Mouse (Mus musculus) erythroid progenitor cell, adult 5-6 weeks (primary cell): ENCODE measurements around the gene Zfp668. TPM values are rescaled to one million over a fixed set of nuclear protein-coding genes. Genes with fewer than 3 reads are reported as not detected.
"Not testable (repeated sequence)": the region's sequence is repeated elsewhere in the genome, so short reads cannot be mapped to it uniquely, and the experiment has no call there.

Source experiments
- ATAC-seq: replicated peaks from 2 replicates; pipeline ENCODE4 v1.8.0; 2016; ENCODE audit warnings: moderate number of reproducible peaks, mild to moderate bottlenecking, moderate TSS enrichment, inconsistent platforms; ENCODE audit not compliant: poor library complexity, low FRiP score, severe bottlenecking
- total RNA-seq, 2 experiments: library from RNA; stranded (forward) in 1 of 2; stranded (reverse) in 1 of 2; fragments of 150-400 nt in 1 of 2; fragments of 186-747, 209-891 nt in 1 of 2; gene quantifications; 2 replicates each; pipeline versions ENCODE4 v1.2.3 to v1.2.4; 2015 to 2017; ENCODE audit warnings: low replicate concordance in 2 of 2

Gene Zfp668
- total RNA-seq, 2 experiments from 2014 or later, result 1.7 to 16.5 TPM

DNA sequence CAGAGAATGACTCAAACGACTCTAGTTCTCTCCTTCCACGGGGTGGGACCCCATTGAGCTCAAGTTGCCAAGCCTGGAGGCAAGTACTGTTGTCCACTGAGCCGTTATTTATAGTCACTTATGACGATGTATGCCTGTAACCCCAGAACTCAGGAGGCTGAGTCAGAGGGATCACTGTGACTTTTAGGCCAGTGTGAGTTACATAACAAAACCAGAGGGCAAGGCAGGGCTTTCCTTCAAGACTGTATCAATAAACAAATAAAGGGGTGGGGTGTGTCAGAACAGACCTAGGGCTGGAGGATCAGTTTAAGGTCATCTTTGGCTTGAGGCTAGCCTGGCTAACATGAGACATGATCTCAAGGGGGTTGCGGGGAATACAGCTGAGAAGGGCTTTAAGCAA is 25.7 kb downstream of the Zfp668 start:
- ATAC-seq, result no peak

DNA sequence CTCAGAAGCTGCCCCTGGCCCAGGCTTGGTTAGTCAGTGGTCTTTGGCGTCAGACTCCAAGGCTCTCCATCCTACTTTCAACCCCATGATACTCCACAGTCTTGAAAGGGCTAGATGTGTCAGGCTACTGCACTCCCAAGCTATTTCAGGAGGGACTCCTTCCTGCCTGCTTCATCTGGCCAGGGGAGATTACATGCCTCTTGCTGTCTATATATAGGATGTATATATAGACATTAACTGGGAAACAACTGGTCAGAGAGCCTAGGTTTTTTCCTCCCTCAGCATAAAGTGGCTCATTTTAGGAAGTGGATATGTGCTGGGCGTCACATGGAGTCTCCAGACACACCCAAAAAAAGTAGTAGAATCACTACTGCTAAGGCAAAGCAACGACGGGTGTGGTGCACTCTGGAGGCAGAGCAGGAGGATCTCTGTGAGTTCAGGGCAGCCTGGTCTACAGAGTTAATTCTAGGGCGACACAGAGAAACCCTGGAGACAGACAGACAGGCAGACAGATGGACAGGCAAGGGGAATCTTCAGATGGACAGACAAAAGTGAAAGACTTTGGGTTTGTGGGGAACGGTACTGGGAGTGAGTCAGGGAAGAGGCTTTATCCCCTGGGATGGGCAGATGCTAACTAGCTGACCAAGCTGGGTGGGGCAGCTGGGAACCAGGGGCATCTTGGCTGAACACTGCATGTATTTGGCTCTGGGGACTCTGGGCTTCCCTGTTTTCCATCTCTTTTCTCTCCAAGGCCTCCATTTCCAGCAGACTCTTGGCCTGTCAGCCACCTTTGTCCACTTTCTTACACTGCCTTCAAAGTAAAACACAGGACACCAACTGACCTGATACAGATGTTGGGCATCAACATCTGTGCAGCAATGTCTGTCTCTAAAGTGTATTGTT is 26.4 kb downstream of the Zfp668 start:
- ATAC-seq, result no peak

DNA sequence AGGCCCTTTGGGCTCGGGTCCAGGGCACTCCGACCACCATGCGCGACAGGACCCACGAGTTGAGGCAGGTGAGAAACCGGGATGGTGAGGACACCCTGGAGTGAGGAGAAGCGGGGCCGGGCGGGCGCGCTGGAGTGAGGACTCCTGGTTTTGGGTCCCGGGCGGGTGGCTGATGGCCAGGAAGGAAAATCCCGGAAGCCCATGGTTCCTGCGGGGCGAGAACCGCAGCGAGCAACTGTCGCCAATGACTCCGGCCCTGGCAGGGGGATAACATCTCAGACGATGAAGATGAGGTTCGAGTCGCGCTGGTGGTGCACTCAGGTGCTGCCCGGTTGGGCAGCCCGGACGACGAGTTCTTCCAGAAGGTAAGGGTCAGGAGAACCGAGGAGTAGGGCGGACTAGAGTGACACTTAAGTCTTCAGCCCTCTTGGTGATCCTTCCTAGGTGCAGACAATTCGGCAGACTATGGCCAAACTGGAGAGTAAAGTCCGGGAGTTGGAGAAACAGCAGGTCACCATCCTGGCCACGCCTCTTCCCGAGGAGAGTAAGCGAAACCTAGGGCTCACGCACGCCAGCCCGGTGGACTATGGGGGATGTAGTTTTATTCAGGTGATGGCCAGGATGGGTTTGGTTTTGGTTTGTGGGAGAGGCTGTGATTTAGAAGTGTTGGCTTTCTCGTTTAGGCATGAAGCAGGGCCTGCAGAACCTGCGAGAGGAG is 34.5 kb downstream of the Zfp668 start:
- ATAC-seq, result peak; percentile 85

- peak; percentile 85 for ATAC-seq
Observed at GRCm38 (mm10) chr7:127841340-127842000, 35.2 kb downstream of the Zfp668 start.

DNA sequence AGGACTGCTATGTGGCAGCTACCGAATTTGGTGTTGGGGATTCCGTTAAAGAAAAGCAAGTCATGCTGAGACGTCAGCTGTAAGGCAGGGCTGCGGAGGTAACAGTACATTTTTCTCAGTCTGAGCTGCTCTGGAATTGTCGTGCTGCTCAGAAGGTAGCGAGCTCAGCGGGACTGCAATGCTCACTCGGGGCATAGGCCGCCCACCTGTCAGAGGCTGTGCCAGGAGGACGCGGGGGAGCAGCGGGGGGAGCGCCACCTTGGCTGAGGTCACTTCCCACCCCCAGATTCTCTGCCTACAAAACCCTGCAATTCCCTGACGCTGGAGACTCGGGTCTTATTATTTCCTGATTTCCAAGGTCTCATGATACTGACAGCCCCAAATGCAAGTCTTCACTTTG is 35.7 kb downstream of the Zfp668 start:
- ATAC-seq, result peak; percentile 41

DNA sequence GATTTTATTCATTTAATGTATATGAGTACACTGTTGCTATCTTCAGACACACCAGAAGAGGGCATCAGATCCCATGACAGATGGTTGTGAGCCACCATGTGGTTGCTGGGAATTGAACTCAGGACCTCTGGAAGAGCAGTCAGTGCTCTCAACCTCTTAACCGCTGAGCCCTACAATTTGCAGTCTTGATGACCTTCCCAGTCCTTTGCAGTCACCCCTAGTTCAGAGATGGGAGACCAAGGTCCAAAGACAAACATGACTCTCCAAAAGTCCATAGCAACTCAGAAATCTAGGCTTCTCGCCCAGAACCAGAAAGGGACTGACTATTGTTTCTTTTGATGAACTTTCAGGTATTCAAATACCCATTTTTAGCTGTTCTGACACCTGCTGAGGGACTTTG is 36.6 kb downstream of the Zfp668 start:
- not testable (repeated sequence) for ATAC-seq

DNA sequence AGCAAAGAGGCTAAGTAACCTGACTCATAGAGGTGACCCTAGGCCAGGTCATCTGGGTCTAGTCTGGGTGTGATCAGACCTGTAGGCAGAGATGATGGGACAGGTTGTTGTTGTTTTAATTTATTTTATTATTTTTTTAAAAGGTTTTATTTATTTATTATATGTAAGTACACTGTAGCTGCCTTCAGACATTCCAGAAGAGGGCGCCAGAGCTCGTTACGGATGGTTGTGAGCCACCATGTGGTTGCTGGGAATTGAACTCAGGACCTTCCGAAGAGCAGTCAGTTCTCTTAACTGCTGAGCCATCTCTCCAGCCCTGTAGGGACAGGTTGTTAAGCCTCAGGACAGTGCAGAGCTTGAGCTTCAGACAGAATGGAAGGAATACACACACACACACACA is 38.8 kb downstream of the Zfp668 start:
- not testable (repeated sequence) for ATAC-seq

GRCm38 (mm10) chr7:127837473-127837872 is 39.2 kb downstream of the Zfp668 start:
- no peak for ATAC-seq

DNA sequence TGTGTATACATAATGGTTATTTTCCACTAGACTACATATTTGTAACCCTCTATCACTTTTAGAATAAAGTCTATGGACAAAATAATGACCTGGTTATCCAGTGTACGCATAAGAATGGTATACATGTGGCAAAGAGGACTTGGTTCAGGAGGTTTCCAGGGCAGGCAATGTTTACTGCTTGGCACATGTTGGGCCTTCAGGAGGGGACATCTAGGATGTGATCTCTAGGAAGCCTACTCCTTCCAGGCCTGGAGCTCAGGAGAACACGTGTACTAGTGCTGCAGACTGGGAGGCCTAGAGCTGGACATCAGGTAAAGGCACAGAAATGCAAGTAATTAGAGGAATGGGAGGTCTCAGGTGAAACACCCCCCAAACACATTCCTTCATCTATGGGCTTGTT is 41.1 kb downstream of the Zfp668 start:
- no peak for ATAC-seq

DNA sequence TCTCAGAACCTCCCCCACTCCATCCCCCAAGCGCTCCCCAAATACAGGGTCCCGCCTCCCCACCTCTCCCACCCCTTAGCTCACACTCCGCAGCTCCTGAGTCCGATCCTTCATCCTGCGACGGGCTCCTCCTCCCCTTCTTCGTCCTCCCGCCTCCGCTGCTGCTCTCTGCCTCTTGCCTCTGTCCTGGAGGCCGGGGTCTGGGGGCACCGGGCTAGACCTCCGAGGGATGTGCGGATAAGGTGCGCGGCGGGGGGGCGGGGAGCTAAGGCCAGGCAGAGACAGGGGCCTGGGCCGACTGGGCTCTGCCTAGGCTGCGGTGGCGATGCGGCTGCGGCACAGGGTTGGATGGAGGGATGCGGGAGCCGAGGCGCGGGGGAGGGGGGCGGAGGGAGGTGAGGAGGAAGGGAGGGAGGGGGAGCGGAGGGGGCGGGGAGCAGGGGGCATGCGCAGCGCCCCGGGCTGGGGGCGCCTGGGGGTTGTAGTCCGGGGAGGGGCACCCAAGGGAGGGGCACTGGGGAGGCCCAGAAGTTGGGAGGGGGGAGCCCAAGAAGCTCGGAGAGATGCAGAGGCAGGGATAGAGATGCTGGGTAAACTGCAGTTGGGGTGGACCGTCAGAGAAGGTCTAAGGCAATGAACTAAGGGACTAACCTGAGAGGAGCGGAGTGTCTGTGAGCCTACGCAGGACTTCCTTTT is 52.3 kb downstream of the Zfp668 start, which contains the start of the genes Stx4a and Stx1b:
Stx4a (plus strand) TSS at position 119 of the 696 bp plus-strand sequence.
Stx1b (minus strand) TSS at position 374 of the 696 bp plus-strand sequence.
- ATAC-seq, result no peak

DNA sequence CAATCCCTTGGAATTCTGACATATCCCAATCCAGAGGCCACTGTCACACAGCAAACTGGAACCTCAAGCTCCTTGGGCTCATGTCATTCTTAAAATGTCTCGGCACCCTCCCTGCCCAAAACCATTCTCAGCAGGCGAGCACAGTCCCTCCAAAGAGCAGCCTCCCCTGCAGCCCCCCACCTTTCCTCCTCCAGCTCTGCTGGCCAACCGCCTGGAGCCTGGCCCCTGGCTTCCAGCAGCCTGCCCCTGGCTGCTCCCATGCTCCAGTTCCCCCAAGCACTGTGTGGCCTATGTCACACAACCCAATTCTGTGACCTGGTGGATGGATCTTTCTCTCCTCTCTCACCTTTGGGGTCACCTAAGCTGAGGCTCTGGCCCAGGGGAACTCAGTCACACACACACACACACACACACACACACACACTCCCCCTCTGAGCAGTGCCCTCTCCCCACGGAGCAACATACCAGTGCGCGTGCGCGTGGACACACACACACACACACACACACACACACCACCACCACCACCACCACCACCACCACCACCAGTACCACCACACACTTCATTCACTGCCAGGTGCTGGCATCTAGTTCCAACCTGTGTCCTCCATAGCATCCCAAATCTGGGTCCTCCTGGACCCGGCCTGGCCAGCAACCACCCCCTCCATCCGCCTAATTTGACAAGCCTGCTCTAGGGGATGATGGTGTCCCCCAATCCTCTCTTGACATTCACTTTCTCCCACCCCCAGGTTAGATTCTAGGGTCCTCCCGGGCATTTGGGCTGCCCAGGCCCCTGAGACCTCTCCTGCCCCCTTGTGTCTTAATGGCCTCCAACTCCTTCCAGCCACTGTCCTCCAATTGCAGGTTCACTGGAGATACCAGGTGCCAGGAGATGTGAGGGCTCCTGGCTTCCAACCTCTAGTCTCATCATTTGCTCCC is 53.1 kb downstream of the Zfp668 start:
- no peak for ATAC-seq

DNA sequence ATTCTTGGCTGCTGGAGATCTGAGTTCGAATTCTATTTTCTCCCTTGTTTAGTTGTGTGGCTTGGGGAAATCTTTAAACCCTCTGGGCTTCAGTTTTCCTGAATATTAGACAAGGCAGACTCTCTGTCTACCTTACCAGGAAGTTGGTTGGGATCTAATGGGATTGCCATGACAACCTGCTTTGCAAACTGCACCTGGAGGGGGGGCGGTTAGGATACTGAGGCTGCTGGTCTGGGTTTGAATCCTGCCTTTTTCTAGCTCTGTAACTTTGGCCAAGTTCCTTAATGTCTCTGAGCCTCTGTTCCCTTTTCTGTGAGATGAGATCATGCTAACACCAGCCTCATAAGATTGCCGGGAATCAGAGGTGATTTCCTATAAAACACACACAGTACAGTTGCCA is 54.1 kb downstream of the Zfp668 start:
- no peak for ATAC-seq

DNA sequence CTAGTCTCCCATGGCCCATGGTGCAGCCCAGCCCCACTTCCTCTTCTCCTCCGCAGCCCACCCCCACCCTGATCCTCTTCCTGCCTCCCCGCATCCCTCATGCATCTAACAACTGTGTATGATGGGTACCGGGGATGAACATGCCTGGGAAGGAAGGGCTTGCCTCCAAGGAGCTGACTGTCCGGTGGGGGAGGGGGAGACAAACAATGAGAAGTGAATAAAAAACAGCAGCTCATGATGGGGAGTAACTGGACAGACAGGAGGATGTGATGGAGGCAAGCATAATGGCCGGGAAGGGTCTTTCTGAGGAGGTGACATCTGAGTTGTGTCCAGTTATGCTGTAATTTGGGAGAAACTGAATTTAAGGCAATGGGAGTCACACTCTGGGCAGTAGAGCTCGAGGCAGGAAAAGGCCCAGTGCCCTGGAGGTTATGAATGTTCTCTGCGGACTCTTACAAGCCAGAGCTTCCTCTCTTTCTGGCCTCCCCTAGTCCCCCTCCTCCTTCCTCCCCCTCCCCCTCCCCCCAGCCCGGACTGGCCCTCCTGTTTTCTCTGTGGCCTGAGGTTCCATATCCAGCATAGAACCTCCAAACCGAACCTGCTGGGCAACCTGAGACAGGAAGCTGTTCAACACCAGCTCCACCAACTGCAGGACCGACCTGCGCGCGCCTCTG is 55.7 kb downstream of the Zfp668 start:
- no peak for ATAC-seq

DNA sequence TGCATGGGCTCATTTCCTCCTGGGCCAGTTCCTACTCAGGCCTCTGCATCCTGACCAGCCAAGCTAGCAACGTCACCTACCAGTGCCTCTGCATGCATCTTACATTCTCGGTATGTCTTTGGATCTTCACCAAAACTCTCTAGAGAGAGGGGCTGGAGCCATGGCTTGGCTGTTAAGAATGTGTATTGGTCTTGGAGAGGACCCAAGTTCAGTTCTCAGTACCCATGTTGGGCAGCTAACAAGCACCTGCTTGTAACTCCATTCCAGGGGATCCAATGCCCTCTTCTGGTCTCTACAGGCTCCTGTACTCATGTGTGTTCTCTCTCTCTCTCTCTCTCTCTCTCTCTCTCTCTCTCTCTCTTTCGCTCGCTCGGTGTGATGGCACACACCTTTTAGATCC is 58.9 kb downstream of the Zfp668 start:
- ATAC-seq, result no peak

- ATAC-seq, result no peak
Observed at GRCm38 (mm10) chr7:127817053-127817452, 59.6 kb downstream of the Zfp668 start.

DNA sequence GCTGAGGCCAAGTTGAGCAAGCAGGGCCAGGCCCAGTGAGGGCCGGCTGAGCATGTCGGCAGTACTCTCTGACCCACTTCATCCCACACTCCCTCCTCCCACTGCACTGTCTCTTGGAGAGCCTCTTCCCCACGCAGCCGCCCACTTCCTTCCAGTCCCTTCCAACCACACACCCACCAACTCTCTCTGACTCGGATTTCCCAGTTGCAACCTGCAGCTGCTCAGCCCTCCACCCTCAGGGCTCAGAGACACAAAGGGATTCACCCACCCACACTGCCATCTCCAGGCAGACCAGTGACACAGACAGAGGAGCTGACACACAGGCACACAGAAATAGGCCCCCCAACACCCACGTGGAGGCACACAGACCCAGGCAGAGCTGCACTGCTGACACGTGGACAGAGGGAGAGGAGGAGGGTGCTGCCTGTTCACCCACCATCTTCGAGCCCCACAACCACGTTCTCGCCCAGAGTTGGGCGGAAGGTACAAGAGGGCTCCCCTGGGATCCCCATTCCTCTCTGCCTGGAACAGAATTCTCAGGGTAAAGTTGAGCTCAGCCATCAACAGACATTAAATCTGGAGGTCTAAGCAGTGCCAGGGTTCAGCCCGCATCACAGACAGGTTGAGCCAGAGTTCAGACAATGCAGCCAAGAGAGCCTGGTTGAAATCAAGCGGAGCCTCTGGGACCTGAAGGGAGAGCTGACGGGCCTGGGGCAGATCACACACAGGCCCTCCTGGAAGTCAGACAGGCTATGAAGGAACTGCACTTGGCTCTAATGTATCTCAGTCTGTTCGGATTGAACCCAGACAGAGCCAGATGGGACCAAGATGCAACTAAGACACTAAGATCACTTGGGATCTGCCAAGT is 60.4 kb downstream of the Zfp668 start:
- ATAC-seq, result no peak

- no peak for ATAC-seq
Observed at GRCm38 (mm10) chr7:127815116-127815665, 61.4 kb downstream of the Zfp668 start.
